7 mouse cellular contexts compared by ENCODE assay signal in the genomic region with DNA sequence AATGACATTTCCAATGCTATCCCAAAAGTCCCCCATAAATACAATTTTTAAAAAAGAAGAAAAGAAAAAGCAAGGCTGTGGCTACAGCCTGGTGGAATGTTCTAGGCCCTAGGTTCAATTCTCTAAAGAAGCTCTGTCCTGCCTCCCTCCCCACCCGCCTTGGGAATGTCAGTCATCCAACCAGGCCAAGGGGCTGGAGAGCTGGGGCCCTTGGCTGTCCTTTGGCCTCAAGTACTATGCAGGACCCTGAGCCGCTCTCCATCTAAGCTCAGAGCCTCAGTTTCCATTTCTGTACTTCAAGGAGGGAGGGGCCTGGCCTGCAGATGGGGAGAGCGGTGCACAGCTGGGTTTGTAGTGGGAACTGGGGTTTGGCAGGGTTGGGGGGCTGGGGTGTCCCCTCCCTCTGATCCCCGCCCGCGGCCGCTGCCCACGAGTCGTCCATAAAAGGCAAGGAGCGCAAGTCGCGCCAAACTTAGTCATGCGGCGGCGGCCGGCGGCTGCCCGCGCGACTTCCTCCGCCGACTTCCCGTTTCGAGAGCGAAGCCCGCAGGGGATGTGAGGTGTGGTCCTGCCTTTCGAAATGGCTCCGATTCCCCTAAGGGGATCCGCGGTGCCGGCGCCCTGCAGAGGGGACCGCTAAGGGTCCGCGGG. TPM values are rescaled to one million over a fixed set of nuclear protein-coding genes. Genes with fewer than 3 reads are reported as not detected.
DNase-seq lines count a peak whose midpoint lies in the region; ATAC-seq and TF ChIP-seq lines count a peak whose summit lies in the region.

No protein-coding gene starts in this region.

- no peak overlapping the region for H3K27ac ChIP-seq in embryonic facial prominence, embryonic 11.5 days (replicated peaks; ENCODE audit: low read depth, low read length)
- H3K27ac ChIP-seq in intestine, postnatal 0 days (ENCODE audit: low read depth, low read length) = peak overlapping the region; percentile 83
- H3K27ac ChIP-seq in limb, embryonic 13.5 days = peak overlapping the region; percentile 23; the same call in 1 of the 2 replicates
- 0 out of 2 replicates have a peak overlapping the region, but pooled peaks have one; percentile 1 for H3K27ac ChIP-seq in midbrain, embryonic 13.5 days
- H3K27ac ChIP-seq in spleen, adult 2 months (ENCODE audit: insufficient read depth, low read length) = peak overlapping the region; percentile 98

- H3K27me3 ChIP-seq in embryonic facial prominence, embryonic 11.5 days (ENCODE audit: control insufficient read depth, insufficient read depth, low read length) = no peaks in the 10 kb centered on the region
- no peaks in the 10 kb centered on the region for H3K27me3 ChIP-seq in intestine, postnatal 0 days (replicated peaks; ENCODE audit: control insufficient read depth, insufficient read depth, low read length)
- H3K27me3 ChIP-seq in limb, embryonic 13.5 days = no peaks in the 10 kb centered on the region
- peaks cover 27% of the 10 kb centered on the region for H3K27me3 ChIP-seq in midbrain, embryonic 13.5 days
- no peaks in the 10 kb centered on the region for H3K27me3 ChIP-seq in spleen, adult 2 months (ENCODE audit: control insufficient read depth, insufficient read depth, low read length)

- 3% methylated on average over 35 of the region's 35 CpGs for WGBS in embryonic facial prominence, embryonic 11.5 days
- 2% methylated on average over 34 of the region's 35 CpGs for WGBS in intestine, postnatal 0 days
- WGBS in limb, embryonic 13.5 days = 4% methylated on average over 35 of the region's 35 CpGs
- 4% methylated on average over 32 of the region's 35 CpGs for WGBS in midbrain, embryonic 13.5 days
- 3% methylated on average over 35 of the region's 35 CpGs for WGBS in spleen, adult 2 months

- H3K9ac ChIP-seq in embryonic facial prominence, embryonic 11.5 days (replicated peaks; ENCODE audit: low read length) = peak overlapping the region; percentile 50
- H3K9ac ChIP-seq in intestine, postnatal 0 days (ENCODE audit: low read depth, low read length) = peak overlapping the region; percentile 47
- H3K9ac ChIP-seq in limb, embryonic 13.5 days = peak overlapping the region; percentile 70
- peak overlapping the region; percentile 63 for H3K9ac ChIP-seq in midbrain, embryonic 13.5 days (replicated peaks)

- H3K4me1 ChIP-seq in embryonic facial prominence, embryonic 11.5 days (ENCODE audit: control insufficient read depth, insufficient read depth, low read length) = peaks cover 7% of the 10 kb centered on the region; the same call in 1 of the 2 replicates
- peaks cover 14% of the 10 kb centered on the region for H3K4me1 ChIP-seq in intestine, postnatal 0 days (replicated peaks; ENCODE audit: control insufficient read depth, insufficient read depth, low read length)
- peaks cover 27% of the 10 kb centered on the region for H3K4me1 ChIP-seq in limb, embryonic 13.5 days
- peaks cover 20% of the 10 kb centered on the region for H3K4me1 ChIP-seq in midbrain, embryonic 13.5 days (replicated peaks)
- peaks cover 31% of the 10 kb centered on the region; the same call in 1 of the 2 replicates for H3K4me1 ChIP-seq in spleen, adult 2 months (ENCODE audit: control insufficient read depth, insufficient read depth, insufficient read length)

- ATAC-seq in embryonic facial prominence, embryonic 11.5 days (replicated peaks; ENCODE audit: insufficient number of reproducible peaks, low FRiP score, low TSS enrichment, low read depth) = no peak
- no peak for ATAC-seq in intestine, postnatal 0 days
- peak; percentile 34; the same call in 1 of the 2 replicates for ATAC-seq in limb, embryonic 13.5 days (ENCODE audit: low FRiP score, low read depth)
- no peak for ATAC-seq in midbrain, embryonic 13.5 days

- peak; percentile 61; the same call in 1 of the 2 replicates for TF ChIP-seq POLR2A in spleen, adult 2 months (IDR thresholded peaks at IDR 0.05; ENCODE audit: low read depth, low read length)

- H3K4me3 ChIP-seq in embryonic facial prominence, embryonic 11.5 days (ENCODE audit: low read depth, low read length) = peak overlapping the region; percentile 22
- peak overlapping the region; percentile 47 for H3K4me3 ChIP-seq in intestine, postnatal 0 days (ENCODE audit: low read depth, low read length)
- H3K4me3 ChIP-seq in limb, embryonic 13.5 days = peak overlapping the region; percentile 47
- peak overlapping the region; percentile 33 for H3K4me3 ChIP-seq in midbrain, embryonic 13.5 days (replicated peaks)
- H3K4me3 ChIP-seq in spleen, adult 2 months (ENCODE audit: extremely low read depth, insufficient read depth, insufficient read length) = peak overlapping the region; percentile 68

- no peaks in the 10 kb centered on the region for H3K9me3 ChIP-seq in embryonic facial prominence, embryonic 11.5 days (replicated peaks; ENCODE audit: control insufficient read depth, low read length)
- H3K9me3 ChIP-seq in intestine, postnatal 0 days (ENCODE audit: control insufficient read depth) = no peaks in the 10 kb centered on the region
- no peaks in the 10 kb centered on the region for H3K9me3 ChIP-seq in limb, embryonic 13.5 days
- H3K9me3 ChIP-seq in midbrain, embryonic 13.5 days = no peaks in the 10 kb centered on the region

- TF ChIP-seq CTCF in intestine, postnatal 0 days (IDR thresholded peaks at IDR 0.05; ENCODE audit: low read depth) = no peak; the same call in 1 of the 2 replicates
- no peak for TF ChIP-seq CTCF in spleen, adult 2 months (IDR thresholded peaks at IDR 0.05; ENCODE audit: extremely low read depth, insufficient read depth, insufficient read length, insufficient replicate concordance)

- DNase-seq in T-cell, adult 2 months (ENCODE audit: low spot score) = peak; percentile 78
- peak; percentile 77 for DNase-seq in embryonic facial prominence, embryonic 11.5 days (ENCODE audit: low spot score)
- peak; percentile 99 for DNase-seq in heart, adult 11 months
- peak; percentile 52 to 91 for DNase-seq in spleen, adult 2 months (ENCODE audit: low read depth in 1 of 2, low spot score in 2 of 2)

- no peaks in the 10 kb centered on the region for H3K36me3 ChIP-seq in embryonic facial prominence, embryonic 11.5 days (replicated peaks; ENCODE audit: control insufficient read depth, insufficient read depth, low read depth, low read length)
- H3K36me3 ChIP-seq in intestine, postnatal 0 days (ENCODE audit: control insufficient read depth, insufficient read depth) = no peaks in the 10 kb centered on the region
- no peaks in the 10 kb centered on the region for H3K36me3 ChIP-seq in limb, embryonic 13.5 days
- H3K36me3 ChIP-seq in midbrain, embryonic 13.5 days = no peaks in the 10 kb centered on the region
- no peaks in the 10 kb centered on the region for H3K36me3 ChIP-seq in spleen, adult 2 months (ENCODE audit: control insufficient read depth, insufficient read depth, low read length)

- H3K4me2 ChIP-seq in embryonic facial prominence, embryonic 11.5 days (ENCODE audit: low read depth, low read length) = peak overlapping the region; percentile 53
- H3K4me2 ChIP-seq in intestine, postnatal 0 days (replicated peaks; ENCODE audit: low read depth) = peak overlapping the region; percentile 71
- peak overlapping the region; percentile 71 for H3K4me2 ChIP-seq in limb, embryonic 13.5 days (replicated peaks)
- H3K4me2 ChIP-seq in midbrain, embryonic 13.5 days (replicated peaks) = peak overlapping the region; percentile 56

RNA-seq across cellular contexts. Expression of gene Actb, which starts 22.3 kb away (rescaled TPM):
- polyA plus RNA-seq in embryonic facial prominence, embryonic 11.5 days (2014; fragmentation: Nextera tagmentation; extraction: Ambion mirVana) = 16,388 and 16,949 TPM in 2 replicates
- 22,808 and 23,070 TPM in 2 replicates for polyA plus RNA-seq in intestine, postnatal 0 days (2015; fragmentation: Nextera tagmentation; extraction: Ambion mirVana)
- 15,880 and 15,896 TPM in 2 replicates for polyA plus RNA-seq in limb, embryonic 13.5 days (2015; fragmentation: Nextera tagmentation; extraction: Ambion mirVana)
- 15,567 and 17,404 TPM in 2 replicates for polyA plus RNA-seq in midbrain, embryonic 13.5 days (2015; fragmentation: Nextera tagmentation; extraction: Ambion mirVana)
- polyA plus RNA-seq in spleen, adult 2 months (2012; rRNA removed) = 6,692 and 9,830 TPM in 2 replicates

RNA-seq across cellular contexts. Expression of gene Fscn1, which starts 31.3 kb away (rescaled TPM):
- polyA plus RNA-seq in embryonic facial prominence, embryonic 11.5 days (2014; fragmentation: Nextera tagmentation; extraction: Ambion mirVana) = 520 and 537 TPM in 2 replicates
- 36.5 and 37.1 TPM in 2 replicates for polyA plus RNA-seq in intestine, postnatal 0 days (2015; fragmentation: Nextera tagmentation; extraction: Ambion mirVana)
- polyA plus RNA-seq in limb, embryonic 13.5 days (2015; fragmentation: Nextera tagmentation; extraction: Ambion mirVana) = 421 and 428 TPM in 2 replicates
- 555 TPM in 2 replicates for polyA plus RNA-seq in midbrain, embryonic 13.5 days (2015; fragmentation: Nextera tagmentation; extraction: Ambion mirVana)
- 33.7 and 59.8 TPM in 2 replicates for polyA plus RNA-seq in spleen, adult 2 months (2012; rRNA removed)

RNA-seq across cellular contexts. Expression of gene Fbxl18, which starts 33.7 kb away (rescaled TPM):
- polyA plus RNA-seq in embryonic facial prominence, embryonic 11.5 days (2014; fragmentation: Nextera tagmentation; extraction: Ambion mirVana) = 7.6 and 8.4 TPM in 2 replicates
- polyA plus RNA-seq in intestine, postnatal 0 days (2015; fragmentation: Nextera tagmentation; extraction: Ambion mirVana) = 5.6 and 6.2 TPM in 2 replicates
- polyA plus RNA-seq in limb, embryonic 13.5 days (2015; fragmentation: Nextera tagmentation; extraction: Ambion mirVana) = 14.1 and 16.1 TPM in 2 replicates
- 40.1 and 40.4 TPM in 2 replicates for polyA plus RNA-seq in midbrain, embryonic 13.5 days (2015; fragmentation: Nextera tagmentation; extraction: Ambion mirVana)
- polyA plus RNA-seq in spleen, adult 2 months (2012; rRNA removed) = 15.8 and 22.1 TPM in 2 replicates
